Comparison of ENCODE assay signal across 28 mouse cellular contexts in the genomic region with DNA sequence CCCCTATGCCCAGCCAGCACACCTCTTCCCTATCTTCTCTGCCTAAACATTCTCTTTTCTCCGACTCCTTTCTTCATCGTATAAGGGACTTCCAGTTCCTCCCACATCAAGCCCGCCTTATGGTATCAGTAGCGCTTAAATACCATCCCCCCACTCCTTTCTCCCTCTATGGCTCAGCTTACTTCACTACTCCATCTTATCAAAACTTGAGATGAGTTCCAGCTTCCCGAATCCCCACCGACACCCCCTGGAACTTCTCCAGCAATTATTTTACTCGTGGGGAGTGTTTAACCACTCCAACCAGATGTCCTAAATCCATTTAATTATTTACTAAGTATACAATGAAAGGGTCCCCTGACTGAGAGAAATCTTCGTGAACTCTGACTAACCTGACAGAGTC.
A peak's percentile ranks its signal among the peaks of the same experiment; 100 is the strongest.
DNase-seq lines count a peak whose midpoint lies in the region; ATAC-seq lines count a peak whose summit lies in the region.
"Had no signal": no experiment of that assay in that cellular context is flagged by ENCODE, and none has a peak within 500 bp of the region (broad histone marks: within the 10 kb centered on the region; RNA-seq: fewer than 3 reads in every experiment).

No protein-coding gene starts in this region.

- H3K27me3 ChIP-seq in intestine, embryonic 15.5 days (replicated peaks) = no peaks in the 10 kb centered on the region
- H3K27me3 ChIP-seq in intestine, embryonic 16.5 days (replicated peaks; ENCODE audit: control insufficient read depth, insufficient read depth, low read length) = no peaks in the 10 kb centered on the region
- H3K27me3 ChIP-seq in kidney, embryonic 16.5 days (ENCODE audit: insufficient read depth, low read length) = no peaks in the 10 kb centered on the region
- no peaks in the 10 kb centered on the region for H3K27me3 ChIP-seq in lung, embryonic 15.5 days
- H3K27me3 ChIP-seq in stomach, embryonic 16.5 days (ENCODE audit: control insufficient read depth, insufficient read depth, low read length) = no peaks in the 10 kb centered on the region
- H3K27me3 ChIP-seq: CH12.LX; embryonic facial prominence, embryonic 12.5 days; forebrain, embryonic 12.5 days; forebrain, embryonic 15.5 days; heart, embryonic 12.5 days; heart, embryonic 15.5 days had no signal

- H3K4me2 ChIP-seq in intestine, embryonic 15.5 days (replicated peaks) = 0 out of 2 replicates have a peak overlapping the region, but pooled peaks have one; percentile 1
- no peak overlapping the region for H3K4me2 ChIP-seq in intestine, embryonic 16.5 days (ENCODE audit: low read depth, low read length)
- H3K4me2 ChIP-seq in kidney, embryonic 16.5 days (replicated peaks; ENCODE audit: low read depth, low read length) = peak overlapping the region; percentile 19
- H3K4me2 ChIP-seq in lung, embryonic 15.5 days = no peak overlapping the region
- 0 out of 2 replicates have a peak overlapping the region, but pooled peaks have one; percentile 7 for H3K4me2 ChIP-seq in stomach, embryonic 16.5 days (ENCODE audit: low read depth, low read length)
- H3K4me2 ChIP-seq: embryonic facial prominence, embryonic 12.5 days; forebrain, embryonic 12.5 days; forebrain, embryonic 15.5 days; heart, embryonic 12.5 days; heart, embryonic 15.5 days; hindbrain, embryonic 14.5 days had no signal

- peaks cover 10% of the 10 kb centered on the region; the same call in 1 of the 2 replicates for H3K4me1 ChIP-seq in intestine, embryonic 15.5 days (replicated peaks)
- 0 out of 2 replicates have a peak, but pooled peaks cover 9% of the 10 kb centered on the region for H3K4me1 ChIP-seq in intestine, embryonic 16.5 days (ENCODE audit: control insufficient read depth, insufficient read depth, low read length)
- peaks cover 32% of the 10 kb centered on the region for H3K4me1 ChIP-seq in kidney, embryonic 16.5 days (ENCODE audit: insufficient read depth, low read length)
- peaks cover 21% of the 10 kb centered on the region for H3K4me1 ChIP-seq in lung, embryonic 15.5 days
- H3K4me1 ChIP-seq in stomach, embryonic 16.5 days (ENCODE audit: control insufficient read depth, insufficient read depth, low read length) = peaks cover 11% of the 10 kb centered on the region
- H3K4me1 ChIP-seq: forebrain, embryonic 12.5 days; forebrain, embryonic 15.5 days; hindbrain, embryonic 10.5 days had no signal

- DNase-seq in kidney, adult 8-10 months = no peak
- DNase-seq in lung, postnatal 36 days = no peak
- DNase-seq: adrenal gland, postnatal 10 days; adrenal gland, postnatal 36 days; B cell, adult 2 months; cerebellum, adult 18-20 months; cerebellum, adult 9-10 months; cerebellum, postnatal 14 days; gastrocnemius, postnatal 25 days; heart, adult 18-20 months; heart, postnatal 10 days; heart, postnatal 36 days had no signal

- H3K4me3 ChIP-seq in intestine, embryonic 15.5 days (replicated peaks) = no peak overlapping the region
- H3K4me3 ChIP-seq in intestine, embryonic 16.5 days (ENCODE audit: low read length) = no peak overlapping the region
- H3K4me3 ChIP-seq in kidney, embryonic 16.5 days (ENCODE audit: low read length) = no peak overlapping the region
- no peak overlapping the region for H3K4me3 ChIP-seq in lung, embryonic 15.5 days
- H3K4me3 ChIP-seq in stomach, embryonic 16.5 days (replicated peaks; ENCODE audit: low read length) = no peak overlapping the region
- H3K4me3 ChIP-seq: embryonic facial prominence, embryonic 12.5 days; erythroblast, embryonic 14.5 days; forebrain, embryonic 12.5 days; forebrain, embryonic 15.5 days; heart, embryonic 12.5 days; heart, embryonic 15.5 days; hindbrain, embryonic 10.5 days had no signal

- no peaks in the 10 kb centered on the region for H3K36me3 ChIP-seq in intestine, embryonic 15.5 days
- H3K36me3 ChIP-seq in intestine, embryonic 16.5 days (ENCODE audit: control insufficient read depth, insufficient read depth, low read length) = no peaks in the 10 kb centered on the region
- no peaks in the 10 kb centered on the region for H3K36me3 ChIP-seq in kidney, embryonic 16.5 days (ENCODE audit: insufficient read depth, low read length)
- H3K36me3 ChIP-seq in lung, embryonic 15.5 days = no peaks in the 10 kb centered on the region
- no peaks in the 10 kb centered on the region for H3K36me3 ChIP-seq in stomach, embryonic 16.5 days (ENCODE audit: control insufficient read depth, insufficient read depth, low read length)
- H3K36me3 ChIP-seq: embryonic facial prominence, embryonic 12.5 days; forebrain, embryonic 12.5 days; forebrain, embryonic 15.5 days; G1E; heart, embryonic 12.5 days; heart, embryonic 15.5 days; hindbrain, embryonic 10.5 days had no signal

- whole genome bisulfite sequencing in intestine, embryonic 15.5 days = 21% methylated on average over 8 of the region's 8 CpGs
- WGBS in intestine, embryonic 16.5 days = 27% methylated on average over 8 of the region's 8 CpGs
- 10% methylated on average over 8 of the region's 8 CpGs for WGBS in kidney, embryonic 16.5 days
- 12% methylated on average over 8 of the region's 8 CpGs for WGBS in lung, embryonic 15.5 days
- 12% methylated on average over 8 of the region's 8 CpGs for WGBS in stomach, embryonic 16.5 days

- H3K27ac ChIP-seq in intestine, embryonic 15.5 days = no peak overlapping the region
- H3K27ac ChIP-seq in intestine, embryonic 16.5 days (ENCODE audit: low read length) = no peak overlapping the region
- H3K27ac ChIP-seq in kidney, embryonic 16.5 days (ENCODE audit: low read length) = no peak overlapping the region
- no peak overlapping the region for H3K27ac ChIP-seq in lung, embryonic 15.5 days
- no peak overlapping the region for H3K27ac ChIP-seq in stomach, embryonic 16.5 days (ENCODE audit: low read length)
- H3K27ac ChIP-seq: embryonic facial prominence, embryonic 12.5 days; forebrain, embryonic 12.5 days; forebrain, embryonic 15.5 days; heart, embryonic 15.5 days; hindbrain, embryonic 10.5 days; hindbrain, embryonic 14.5 days had no signal

- H3K9me3 ChIP-seq in intestine, embryonic 15.5 days = no peaks in the 10 kb centered on the region
- no peaks in the 10 kb centered on the region for H3K9me3 ChIP-seq in intestine, embryonic 16.5 days (ENCODE audit: control insufficient read depth, low read length)
- no peaks in the 10 kb centered on the region for H3K9me3 ChIP-seq in kidney, embryonic 16.5 days (ENCODE audit: low read length)
- no peaks in the 10 kb centered on the region for H3K9me3 ChIP-seq in lung, embryonic 15.5 days
- H3K9me3 ChIP-seq in stomach, embryonic 16.5 days (replicated peaks; ENCODE audit: control insufficient read depth, low read length) = no peaks in the 10 kb centered on the region
- H3K9me3 ChIP-seq: embryonic facial prominence, embryonic 12.5 days; forebrain, embryonic 12.5 days; forebrain, embryonic 15.5 days; G1E; heart, embryonic 12.5 days; heart, embryonic 15.5 days; hindbrain, embryonic 10.5 days had no signal

- H3K9ac ChIP-seq in intestine, embryonic 15.5 days = no peak overlapping the region
- H3K9ac ChIP-seq in intestine, embryonic 16.5 days (ENCODE audit: low read depth, low read length) = no peak overlapping the region
- H3K9ac ChIP-seq in kidney, embryonic 16.5 days (replicated peaks; ENCODE audit: low read length) = no peak overlapping the region
- no peak overlapping the region for H3K9ac ChIP-seq in lung, embryonic 15.5 days
- no peak overlapping the region for H3K9ac ChIP-seq in stomach, embryonic 16.5 days (ENCODE audit: low read length)
- H3K9ac ChIP-seq: embryonic facial prominence, embryonic 12.5 days; forebrain, embryonic 12.5 days; forebrain, embryonic 15.5 days; heart, embryonic 12.5 days; heart, embryonic 15.5 days; hindbrain, embryonic 14.5 days had no signal

- ATAC-seq in intestine, embryonic 15.5 days = no peak
- ATAC-seq in intestine, embryonic 16.5 days = no peak
- ATAC-seq in kidney, embryonic 16.5 days (ENCODE audit: low FRiP score, low TSS enrichment) = no peak
- ATAC-seq in lung, embryonic 15.5 days (ENCODE audit: borderline replicate concordance, extremely low read depth, low FRiP score, low TSS enrichment) = peak; percentile 44; the same call in 1 of the 2 replicates
- peak; percentile 27; the same call in 1 of the 2 replicates for ATAC-seq in stomach, embryonic 16.5 days (ENCODE audit: insufficient read depth, low FRiP score)
- ATAC-seq: forebrain, embryonic 15.5 days; Patski had no signal

Comparison
In these comparisons a context has a peak if more than half of its experiments do, and no peak if none do; other contexts are left out.
1. H3K4me2 ChIP-seq: peak in intestine, embryonic 15.5 days (single experiment), kidney, embryonic 16.5 days (single experiment) and stomach, embryonic 16.5 days (single experiment); none in intestine, embryonic 16.5 days (single experiment) and lung, embryonic 15.5 days (single experiment).
2. ATAC-seq: peak in lung, embryonic 15.5 days (single experiment) and stomach, embryonic 16.5 days (single experiment); none in intestine, embryonic 15.5 days (single experiment), intestine, embryonic 16.5 days (single experiment) and kidney, embryonic 16.5 days (single experiment).